Mouse (Mus musculus): ENCODE data around the gene Kcnb1.

Kcnb1 gene

GRCm38 (mm10) chr2:167078486-167078885, 111.5 kb downstream of the Kcnb1 start:
- no peak for DNase-seq (ENCODE audit: low spot score)

- DNase-seq (ENCODE audit: low spot score) = no peak
These were observed 112.6 kb downstream of the Kcnb1 start for GRCm38 (mm10) chr2:167077199-167077962.

GRCm38 (mm10) chr2:167076759-167077158, 113.2 kb downstream of the Kcnb1 start:
- no peak for DNase-seq (ENCODE audit: low spot score)

- no peak for DNase-seq (ENCODE audit: low spot score)
These were observed 113.6 kb downstream of the Kcnb1 start for GRCm38 (mm10) chr2:167076352-167076751.

GRCm38 (mm10) chr2:167074587-167074986, 115.4 kb downstream of the Kcnb1 start:
- DNase-seq (ENCODE audit: low spot score) = no peak

GRCm38 (mm10) chr2:167071641-167072601, 118.0 kb downstream of the Kcnb1 start:
- peak; percentile 99 for DNase-seq (ENCODE audit: low spot score)

- no peak for DNase-seq (ENCODE audit: low spot score)
These were observed 118.7 kb downstream of the Kcnb1 start for GRCm38 (mm10) chr2:167071266-167071640.

GRCm38 (mm10) chr2:167070341-167070740, 119.6 kb downstream of the Kcnb1 start:
- no peak for DNase-seq (ENCODE audit: low spot score)

- DNase-seq (ENCODE audit: low spot score) = no peak
These were observed 122.4 kb downstream of the Kcnb1 start for GRCm38 (mm10) chr2:167067575-167067974.

- no peak for DNase-seq (ENCODE audit: low spot score)
These were observed 123.1 kb downstream of the Kcnb1 start for GRCm38 (mm10) chr2:167066528-167067516.

- DNase-seq (ENCODE audit: low spot score) = no peak
These were observed 123.9 kb downstream of the Kcnb1 start for GRCm38 (mm10) chr2:167066031-167066430.

- DNase-seq (ENCODE audit: low spot score) = no peak
These were observed 125.2 kb downstream of the Kcnb1 start for GRCm38 (mm10) chr2:167064601-167065295.

GRCm38 (mm10) chr2:167063906-167064496, 126.0 kb downstream of the Kcnb1 start:
- DNase-seq (ENCODE audit: low spot score) = no peak

GRCm38 (mm10) chr2:167062965-167063880, 126.7 kb downstream of the Kcnb1 start, which contains the start of gene Znfx1:
Gene Znfx1, minus strand, starts transcription at chr2:167063015.
- peak; percentile 99 for DNase-seq (ENCODE audit: low spot score)

GRCm38 (mm10) chr2:167062497-167062911, 127.5 kb downstream of the Kcnb1 start:
- DNase-seq (ENCODE audit: low spot score) = peak; percentile 96

- DNase-seq (ENCODE audit: low spot score) = no peak
These were observed 128.4 kb downstream of the Kcnb1 start for GRCm38 (mm10) chr2:167061381-167062034.

GRCm38 (mm10) chr2:167060761-167061160, 129.2 kb downstream of the Kcnb1 start:
- no peak for DNase-seq (ENCODE audit: low spot score)

- no peak for DNase-seq (ENCODE audit: low spot score)
These were observed 129.6 kb downstream of the Kcnb1 start for GRCm38 (mm10) chr2:167060360-167060759.

- DNase-seq (ENCODE audit: low spot score) = no peak
These were observed 130.0 kb downstream of the Kcnb1 start for GRCm38 (mm10) chr2:167059960-167060359.
